Mouse (Mus musculus): ENCODE data around the gene Six5. TPM values are rescaled to one million over a fixed set of nuclear protein-coding genes. Genes with fewer than 3 reads are reported as not detected.

Gene Six5
- polyA plus RNA-seq, 1 experiment: 3.5 TPM

DNA sequence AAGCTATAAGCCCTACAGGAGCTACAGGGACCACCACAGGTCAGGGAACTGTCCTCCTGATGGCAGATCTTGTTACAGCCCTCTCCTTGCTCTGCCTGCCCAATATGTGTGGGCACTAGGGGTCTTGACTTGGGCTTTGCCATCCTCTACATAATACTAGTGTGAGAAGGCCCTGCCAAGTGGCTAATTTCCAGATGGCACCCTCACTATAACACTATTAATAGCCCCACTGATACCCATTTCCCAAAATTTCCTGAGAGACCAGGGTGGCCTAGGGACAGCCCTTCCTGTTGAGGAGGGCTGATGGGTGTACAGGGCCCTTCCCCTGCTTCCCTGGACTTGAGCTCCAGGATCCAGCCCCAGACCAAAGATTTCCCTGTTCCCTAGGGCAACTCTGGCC, 3.5 kb downstream of the Six5 start:
- no peaks in the 10 kb centered on the region for H3K4me1 ChIP-seq (ENCODE audit: control insufficient read depth, insufficient read depth, low read length)
- peaks cover 1% of the 10 kb centered on the region; the same call in 1 of the 2 replicates for H3K27me3 ChIP-seq (ENCODE audit: control insufficient read depth, insufficient read depth, low read length)
- TF ChIP-seq POLR2A (IDR thresholded peaks at IDR 0.05; ENCODE audit: borderline replicate concordance, insufficient read depth, low read length) (no peak), CTCF (IDR thresholded peaks at IDR 0.05; ENCODE audit: borderline replicate concordance, insufficient read depth, low read depth, low read length) (no peak)
- H3K27ac ChIP-seq (ENCODE audit: insufficient read depth, low read length): no peak overlapping the region
- DNase-seq: no peak
- no peak overlapping the region for H3K4me3 ChIP-seq (replicated peaks; ENCODE audit: insufficient read depth, low read depth, low read length)

- no peak for DNase-seq
- H3K4me1 ChIP-seq (ENCODE audit: control insufficient read depth, insufficient read depth, low read length): no peaks in the 10 kb centered on the region
- H3K27me3 ChIP-seq (ENCODE audit: control insufficient read depth, insufficient read depth, low read length): peaks cover 1% of the 10 kb centered on the region; the same call in 1 of the 2 replicates
- no peak overlapping the region for H3K27ac ChIP-seq (ENCODE audit: insufficient read depth, low read length)
- 72% methylated on average over 7 of the region's 7 CpGs for WGBS
- H3K4me3 ChIP-seq (replicated peaks; ENCODE audit: insufficient read depth, low read depth, low read length): no peak overlapping the region
- no peak for TF ChIP-seq CTCF (IDR thresholded peaks at IDR 0.05; ENCODE audit: borderline replicate concordance, insufficient read depth, low read depth, low read length)
- TF ChIP-seq POLR2A (IDR thresholded peaks at IDR 0.05; ENCODE audit: borderline replicate concordance, insufficient read depth, low read length): no peak
Observed at GRCm38 (mm10) chr7:19098811-19099210, 4.4 kb downstream of the Six5 start.

- Histone ChIP-seq H3K4me1 (ENCODE audit: control insufficient read depth, insufficient read depth, low read length) (no peaks in the 10 kb centered on the region), H3K27ac (ENCODE audit: insufficient read depth, low read length) (no peak overlapping the region), H3K27me3 (ENCODE audit: control insufficient read depth, insufficient read depth, low read length) (no peaks in the 10 kb centered on the region; the same call in 1 of the 2 replicates), H3K4me3 (replicated peaks; ENCODE audit: insufficient read depth, low read depth, low read length) (no peak overlapping the region)
- no peak for DNase-seq
- WGBS: 54% methylated on average over 1 of the region's 1 CpGs
- TF ChIP-seq POLR2A (IDR thresholded peaks at IDR 0.05; ENCODE audit: borderline replicate concordance, insufficient read depth, low read length): no peak
Observed at GRCm38 (mm10) chr7:19100290-19100689, 5.9 kb downstream of the Six5 start.

DNA sequence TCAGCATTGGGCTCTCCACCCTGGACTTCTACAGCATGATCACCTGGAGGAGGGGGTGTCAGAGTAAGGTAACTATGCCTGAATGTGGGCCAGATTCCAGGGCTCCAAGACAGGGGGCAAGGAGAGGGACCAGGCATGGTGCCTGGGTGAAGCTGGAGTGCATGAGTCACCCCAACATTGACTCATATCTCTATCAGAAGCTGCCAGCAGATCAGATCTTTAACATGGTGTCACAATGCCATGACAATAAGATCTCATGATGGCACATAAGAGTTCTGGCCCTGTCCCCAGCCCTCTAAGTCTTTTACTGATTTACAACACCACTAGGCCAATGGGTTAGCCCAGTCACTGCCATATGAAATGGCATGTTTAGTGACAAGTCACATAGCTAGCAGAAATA, 9.3 kb downstream of the Six5 start:
- TF ChIP-seq POLR2A (IDR thresholded peaks at IDR 0.05; ENCODE audit: borderline replicate concordance, insufficient read depth, low read length) (no peak), CTCF (IDR thresholded peaks at IDR 0.05; ENCODE audit: borderline replicate concordance, insufficient read depth, low read depth, low read length) (no peak)
- H3K4me1 ChIP-seq (ENCODE audit: control insufficient read depth, insufficient read depth, low read length): no peaks in the 10 kb centered on the region
- no peak overlapping the region for H3K4me3 ChIP-seq (replicated peaks; ENCODE audit: insufficient read depth, low read depth, low read length)
- DNase-seq: no peak
- no peaks in the 10 kb centered on the region for H3K27me3 ChIP-seq (ENCODE audit: control insufficient read depth, insufficient read depth, low read length)
- H3K27ac ChIP-seq (ENCODE audit: insufficient read depth, low read length): no peak overlapping the region

DNA sequence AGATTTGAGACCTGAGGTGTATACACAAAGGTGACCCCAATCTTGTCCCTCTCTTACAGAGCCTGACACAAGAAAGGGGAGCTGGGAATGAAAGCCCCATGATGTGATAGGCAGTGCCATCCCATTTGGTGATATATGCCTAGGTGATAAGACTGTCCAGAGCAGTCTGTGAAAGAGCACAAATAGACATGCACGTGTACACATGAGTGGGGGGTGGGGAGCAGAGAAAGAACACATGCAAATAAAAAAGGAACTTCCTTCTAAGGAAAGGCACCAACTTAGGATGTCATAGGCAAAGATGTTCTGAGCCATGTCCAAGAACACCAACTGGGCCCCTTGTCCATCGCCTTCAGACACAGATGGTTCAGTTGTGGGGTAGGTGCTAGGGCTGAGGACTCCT, 10.1 kb downstream of the Six5 start:
- H3K4me3 ChIP-seq (replicated peaks; ENCODE audit: insufficient read depth, low read depth, low read length): no peak overlapping the region
- no peak for TF ChIP-seq CTCF (IDR thresholded peaks at IDR 0.05; ENCODE audit: borderline replicate concordance, insufficient read depth, low read depth, low read length)
- TF ChIP-seq POLR2A (IDR thresholded peaks at IDR 0.05; ENCODE audit: borderline replicate concordance, insufficient read depth, low read length): no peak

DNA sequence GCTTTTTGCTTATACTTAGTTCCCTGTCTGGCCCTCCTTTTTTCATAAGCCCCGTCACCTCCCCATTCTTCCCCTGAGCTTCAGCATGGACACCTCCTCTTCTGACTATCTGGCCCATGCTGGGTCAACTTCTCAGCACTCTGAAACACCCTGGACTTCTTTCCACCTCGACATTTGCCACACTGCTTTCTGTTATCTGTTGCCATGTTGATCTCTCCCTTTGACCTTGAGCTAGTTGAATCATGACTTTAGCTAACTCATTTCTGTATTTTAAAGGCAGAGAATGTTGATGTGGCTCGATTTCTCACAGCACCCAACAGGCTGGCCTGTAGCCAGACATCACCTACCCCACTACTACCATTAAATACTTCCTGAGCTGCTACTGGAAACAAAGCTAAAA, 13.0 kb downstream of the Six5 start:
- Histone ChIP-seq H3K27me3 (ENCODE audit: control insufficient read depth, insufficient read depth, low read length) (no peaks in the 10 kb centered on the region), H3K27ac (ENCODE audit: insufficient read depth, low read length) (no peak overlapping the region), H3K4me1 (ENCODE audit: control insufficient read depth, insufficient read depth, low read length) (no peaks in the 10 kb centered on the region), H3K4me3 (replicated peaks; ENCODE audit: insufficient read depth, low read depth, low read length) (no peak overlapping the region)
- TF ChIP-seq CTCF (IDR thresholded peaks at IDR 0.05; ENCODE audit: borderline replicate concordance, insufficient read depth, low read depth, low read length): no peak
- no peak for TF ChIP-seq POLR2A (IDR thresholded peaks at IDR 0.05; ENCODE audit: borderline replicate concordance, insufficient read depth, low read length)
- WGBS: 61% methylated on average over 3 of the region's 3 CpGs
- DNase-seq: no peak

More for the DNA sequence above, 10.1 kb downstream of the Six5 start:
- no peak overlapping the region for H3K27ac ChIP-seq (ENCODE audit: insufficient read depth, low read length)
- no peaks in the 10 kb centered on the region for H3K27me3 ChIP-seq (ENCODE audit: control insufficient read depth, insufficient read depth, low read length)
- no peaks in the 10 kb centered on the region for H3K4me1 ChIP-seq (ENCODE audit: control insufficient read depth, insufficient read depth, low read length)
- DNase-seq: no peak
- 73% methylated on average over 2 of the region's 2 CpGs for WGBS

DNA sequence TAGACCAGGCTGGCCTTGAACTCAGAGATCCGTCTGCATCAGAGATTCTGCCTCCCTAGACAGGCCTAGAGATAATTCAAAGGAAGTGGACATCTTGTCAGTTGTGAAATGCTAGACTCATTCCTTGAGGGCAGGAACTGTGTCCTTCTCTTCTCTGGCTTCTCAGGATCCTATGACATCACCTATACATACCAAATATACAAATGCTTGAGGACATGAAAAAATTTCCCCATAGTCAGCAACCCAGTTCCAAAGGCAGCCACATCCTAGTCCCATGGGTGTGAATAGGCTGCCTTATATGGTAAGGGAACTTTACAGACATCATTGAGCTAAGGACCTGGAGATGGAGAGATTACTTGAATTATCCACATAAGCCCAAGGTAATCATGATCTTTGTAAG, 15.2 kb downstream of the Six5 start:
- Histone ChIP-seq H3K4me3 (replicated peaks; ENCODE audit: insufficient read depth, low read depth, low read length) (no peak overlapping the region), H3K27me3 (ENCODE audit: control insufficient read depth, insufficient read depth, low read length) (no peaks in the 10 kb centered on the region), H3K27ac (ENCODE audit: insufficient read depth, low read length) (no peak overlapping the region), H3K4me1 (ENCODE audit: control insufficient read depth, insufficient read depth, low read length) (no peaks in the 10 kb centered on the region)
- 94% methylated on average over 1 of the region's 1 CpGs for WGBS
- DNase-seq: no peak
- TF ChIP-seq CTCF (IDR thresholded peaks at IDR 0.05; ENCODE audit: borderline replicate concordance, insufficient read depth, low read depth, low read length): no peak

DNA sequence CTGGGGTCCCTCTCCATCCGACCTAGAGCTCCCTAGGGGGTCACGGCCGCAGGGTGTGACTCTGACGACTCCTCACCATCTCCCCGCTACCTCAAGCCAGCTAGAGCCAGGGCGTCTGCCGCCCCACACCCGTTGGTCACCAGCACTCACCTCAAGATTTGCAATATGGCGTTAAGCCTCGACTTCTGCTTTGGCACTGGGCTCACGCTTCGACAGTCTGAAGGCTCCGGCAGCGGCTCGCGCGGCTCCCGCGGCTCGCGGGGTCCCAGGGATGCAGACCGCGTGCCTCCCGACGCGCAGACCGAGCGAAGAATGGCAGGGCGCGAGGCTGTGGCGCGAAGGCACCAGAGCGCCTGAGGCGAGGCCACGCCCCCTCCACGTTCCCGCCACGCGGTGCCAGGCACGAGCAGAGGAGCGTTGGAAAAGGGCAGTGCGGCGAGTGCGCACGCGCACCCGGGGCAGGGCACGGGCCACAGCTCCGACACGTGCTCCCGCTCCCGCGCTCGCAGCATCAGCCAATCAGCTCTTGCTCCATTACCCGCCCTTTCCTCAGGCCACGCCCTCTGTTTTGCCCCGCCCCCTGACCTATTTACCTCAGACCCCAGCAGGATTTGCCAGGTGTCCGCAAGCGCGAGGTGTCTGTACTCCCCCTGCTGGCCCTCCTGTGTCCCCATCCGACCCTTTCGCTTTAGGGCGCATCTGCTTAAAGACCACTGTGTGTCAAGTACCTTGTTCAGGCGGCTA, 23.8 kb downstream of the Six5 start, which contains the start of gene Gm4969:
Gene Gm4969, minus strand, starts transcription at position 341 of the 744 bp plus-strand sequence.
- 17% methylated on average over 64 of the region's 64 CpGs for WGBS
- peak; percentile 64 to 67 for DNase-seq
- H3K4me3 ChIP-seq (replicated peaks; ENCODE audit: insufficient read depth, low read depth, low read length): no peak within 1 kb of the TSS
- TF ChIP-seq CTCF (IDR thresholded peaks at IDR 0.05; ENCODE audit: borderline replicate concordance, insufficient read depth, low read depth, low read length): no peak
- TF ChIP-seq POLR2A (IDR thresholded peaks at IDR 0.05; ENCODE audit: borderline replicate concordance, insufficient read depth, low read length): no peak
- H3K27ac ChIP-seq (ENCODE audit: insufficient read depth, low read length): no peak within 1 kb of the TSS
- H3K27me3 ChIP-seq (ENCODE audit: control insufficient read depth, insufficient read depth, low read length): no peaks in the 10 kb centered on the region
- peaks cover 4% of the 10 kb centered on the region; the same call in 1 of the 2 replicates for H3K4me1 ChIP-seq (ENCODE audit: control insufficient read depth, insufficient read depth, low read length)
